Comparison of ENCODE assay signal across 8 mouse cellular contexts in the genomic region with DNA sequence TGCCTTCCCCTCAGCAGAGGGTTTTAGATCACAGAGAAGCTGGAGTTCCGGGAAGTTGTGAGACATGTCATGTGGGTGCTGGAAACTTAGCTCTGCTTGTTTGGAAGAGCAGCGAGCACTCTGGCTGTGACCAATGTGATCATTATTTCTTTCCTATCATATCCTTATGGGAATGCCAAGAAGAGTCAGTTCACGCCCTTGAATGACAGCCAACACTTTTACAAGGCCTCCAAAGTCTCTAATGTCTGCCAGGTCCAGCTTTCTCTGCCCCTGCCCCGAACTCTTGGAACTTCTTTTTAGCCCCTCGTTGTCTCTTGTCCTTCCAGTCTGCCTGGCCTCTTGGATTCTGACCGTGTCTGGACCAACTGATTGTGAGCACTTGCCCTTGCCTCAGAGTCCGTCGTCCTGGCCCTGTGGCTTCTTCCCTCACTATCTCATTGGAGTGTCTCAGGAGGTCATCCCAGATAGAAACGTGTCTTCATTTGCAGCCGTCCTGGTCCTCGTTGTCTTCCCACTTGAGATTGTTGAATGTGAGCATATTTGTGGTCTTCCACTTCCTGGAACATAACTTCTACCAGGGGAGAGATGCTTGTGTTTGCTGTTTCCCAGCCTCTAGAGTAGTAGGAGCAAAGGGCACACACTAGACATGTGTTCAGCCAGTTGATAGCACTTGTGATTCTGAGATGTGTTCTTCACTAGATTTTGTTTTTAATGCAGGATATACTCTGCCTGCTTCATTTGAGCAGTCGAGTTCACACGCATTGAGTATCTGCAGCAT.
DNase-seq lines count a peak whose midpoint lies in the region; ATAC-seq and TF ChIP-seq lines count a peak whose summit lies in the region.

No protein-coding gene starts in this region.

- no peaks in the 10 kb centered on the region for H3K9me3 ChIP-seq in heart, embryonic 13.5 days

- no peak overlapping the region for H3K4me2 ChIP-seq in heart, embryonic 13.5 days

- peak overlapping the region; percentile 15; the same call in 1 of the 2 replicates for H3K9ac ChIP-seq in heart, embryonic 13.5 days

- DNase-seq in layer of hippocampus, adult 2 months (ENCODE audit: low spot score in 2 of 2) = no peak
- DNase-seq in layer of hippocampus, postnatal 10 days (ENCODE audit: low spot score in 2 of 2) = no peak
- peak; percentile 54 for DNase-seq in adrenal gland, postnatal 10 days
- peak; percentile 43 for DNase-seq in lung, postnatal 10 days
- DNase-seq in right cerebral cortex, postnatal 25 days = no peak
- no peak for DNase-seq in frontal cortex, postnatal 14 days (ENCODE audit: low spot score in 2 of 2)

- peaks cover 96% of the 10 kb centered on the region for H3K4me1 ChIP-seq in heart, embryonic 13.5 days

- no peak for TF ChIP-seq CTCF in layer of hippocampus, adult 2 months (conservative IDR thresholded peaks at IDR 0.05)

- no peaks in the 10 kb centered on the region for H3K27me3 ChIP-seq in heart, embryonic 13.5 days (replicated peaks)

- H3K27ac ChIP-seq in layer of hippocampus, adult 2 months = peak overlapping the region; percentile 59; the same call in 1 of the 2 replicates
- H3K27ac ChIP-seq in heart, embryonic 13.5 days (replicated peaks) = 0 out of 2 replicates have a peak overlapping the region, but pooled peaks have one; percentile 20

- WGBS in heart, embryonic 13.5 days = 28% methylated on average over 13 of the region's 13 CpGs

- H3K36me3 ChIP-seq in heart, embryonic 13.5 days = peaks cover 8% of the 10 kb centered on the region

- ATAC-seq in heart, embryonic 13.5 days (ENCODE audit: extremely low read depth, insufficient number of reproducible peaks, low FRiP score, low TSS enrichment) = no peak
- no peak for ATAC-seq in CD4-positive, CD25-positive, alpha-beta regulatory T cell, adult 4 months

- no peak overlapping the region for H3K4me3 ChIP-seq in layer of hippocampus, adult 2 months
- H3K4me3 ChIP-seq in heart, embryonic 13.5 days = no peak overlapping the region

Comparison
In these comparisons a context has a peak if more than half of its experiments do, and no peak if none do; other contexts are left out.
1. DNase-seq: peak in adrenal gland, postnatal 10 days (single experiment) and lung, postnatal 10 days (single experiment); none in layer of hippocampus, adult 2 months (0 of 2), layer of hippocampus, postnatal 10 days (0 of 2), right cerebral cortex, postnatal 25 days (single experiment) and frontal cortex, postnatal 14 days (0 of 2).